Mouse (Mus musculus) midbrain, embryonic 16.5 days (tissue): ENCODE results near the gene Eef1akmt2. TPM values are rescaled to one million over a fixed set of nuclear protein-coding genes. Genes with fewer than 3 reads are reported as not detected.

ENCODE experiments used
- ATAC-seq: fragments of 200-750 bp; cut with Nextera tagmentation; 2 replicates; pipeline ENCODE4 v1.8.0; 2017; ENCODE audit warnings: moderate TSS enrichment
- H3K27ac ChIP-seq: fragments of 300-500 bp; sonication (generic); 2 replicates; pipeline ENCODE4 v1.5.1; 2014; ENCODE audit warnings: mild to moderate bottlenecking, low read length, mixed read lengths
- H3K27me3 ChIP-seq: fragments of 300-500 bp; sonication (generic); 2 replicates; pipeline ENCODE4 v1.6.1; 2014; ENCODE audit warnings: low read depth, low read length, mixed read lengths; ENCODE audit not compliant: control insufficient read depth, insufficient read depth
- H3K36me3 ChIP-seq: fragments of 300-500 bp; sonication (generic); 2 replicates; pipeline ENCODE4 v1.6.1; 2014; ENCODE audit warnings: mild to moderate bottlenecking, low read length, moderate library complexity, mixed read lengths; ENCODE audit not compliant: control insufficient read depth, insufficient read depth
- H3K4me1 ChIP-seq: fragments of 300-500 bp; sonication (generic); 2 replicates; pipeline ENCODE4 v1.6.1; 2014; ENCODE audit warnings: mild to moderate bottlenecking, low read length, mixed read lengths; ENCODE audit not compliant: control insufficient read depth, insufficient read depth
- H3K4me2 ChIP-seq: fragments of 300-500 bp; sonication (generic); 2 replicates; pipeline ENCODE4 v1.6.1; 2014; ENCODE audit warnings: mild to moderate bottlenecking, low read length, mixed read lengths
- H3K4me3 ChIP-seq: fragments of 300-500 bp; sonication (generic); 2 replicates; pipeline ENCODE4 v1.5.1; 2014; ENCODE audit warnings: low read depth, mild to moderate bottlenecking, low read length, moderate library complexity, mixed read lengths
- H3K9ac ChIP-seq: fragments of 300-500 bp; sonication (generic); 2 replicates; pipeline ENCODE4 v1.6.1; 2014; ENCODE audit warnings: low read depth, low read length, mixed read lengths
- H3K9me3 ChIP-seq: fragments of 300-500 bp; sonication (generic); replicated peaks from 2 replicates; pipeline ENCODE4 v1.6.1; 2014; ENCODE audit warnings: mild to moderate bottlenecking, low read length, mixed read lengths; ENCODE audit not compliant: control insufficient read depth, poor library complexity, severe bottlenecking
- WGBS: fragments of 180-500 bp; shearing (Covaris S2); extraction: QIAGEN DNeasy Blood & Tissue Kit; methylation state at CpG from one replicate; pipeline ENCODE4 v1.1.7; 2014; 5-methylcytosine and 5-hydroxymethylcytosine counted together
- polyA plus RNA-seq: library from polyadenylated mRNA; unstranded; fragments of >200 nt; fragmentation: Nextera tagmentation; extraction: Ambion mirVana; gene quantifications from 2 replicates; pipeline ENCODE4 v1.2.1, GENCODE M21; 2015

The Eef1akmt2 gene
- polyA plus RNA-seq, 1 experiment from 2014 or later = 94.3 TPM

- no peak for ATAC-seq
- Histone ChIP-seq H3K9ac (no peak overlapping the region), H3K27ac (no peak overlapping the region), H3K4me2 (no peak overlapping the region), H3K27me3 (no peaks in the 10 kb centered on the region), H3K36me3 (0 out of 2 replicates have a peak, but pooled peaks cover 2% of the 10 kb centered on the region), H3K4me3 (no peak overlapping the region), H3K9me3 (no peaks in the 10 kb centered on the region), H3K4me1 (peaks cover 22% of the 10 kb centered on the region)
- 93% methylated on average over 13 of the region's 13 CpGs for WGBS
Measured at GRCm38 (mm10) chr7:132778630-132779029, 73.8 kb downstream of the Eef1akmt2 start.

GRCm38 (mm10) chr7:132777728-132778453, 74.6 kb downstream of the Eef1akmt2 start:
- no peaks in the 10 kb centered on the region for H3K27me3 ChIP-seq
- peaks cover 22% of the 10 kb centered on the region for H3K4me1 ChIP-seq
- H3K4me2 ChIP-seq = no peak overlapping the region
- no peaks in the 10 kb centered on the region for H3K9me3 ChIP-seq
- no peak overlapping the region for H3K4me3 ChIP-seq
- no peak overlapping the region for H3K27ac ChIP-seq
- ATAC-seq = no peak
- WGBS = 70% methylated on average over 1 of the region's 1 CpGs
- 0 out of 2 replicates have a peak, but pooled peaks cover 2% of the 10 kb centered on the region for H3K36me3 ChIP-seq
- no peak overlapping the region for H3K9ac ChIP-seq

Other genes starting within 250 kb of the Eef1akmt2 start
- gene Lhpp, start 242.0 kb downstream of the Eef1akmt2 start, polyA plus RNA-seq = 39.3 and 51.3 TPM in 2 replicates
- 13.2 and 13.6 TPM in 2 replicates for gene Fam53b, start 38.8 kb downstream of the Eef1akmt2 start, polyA plus RNA-seq
- 37.4 and 38.6 TPM in 2 replicates for gene Abraxas2, start 6.6 kb upstream of the Eef1akmt2 start, polyA plus RNA-seq
- 19.2 and 21.0 TPM in 2 replicates for gene Zranb1, start 78.5 kb upstream of the Eef1akmt2 start, polyA plus RNA-seq